Mouse (Mus musculus): ENCODE measurements around the gene Gm14403. TPM values are rescaled to one million over a fixed set of nuclear protein-coding genes. Genes with fewer than 3 reads are reported as not detected.
A peak's percentile ranks its signal among the peaks of the same experiment; 100 is the strongest.
"Not testable (repeated sequence)": the region's sequence is repeated elsewhere in the genome, so short reads cannot be mapped to it uniquely, and the experiment has no call there.

Gene Gm14403
- total RNA-seq (2021), result 10 to 100 TPM; 79.4 to 81.1 TPM
- long read RNA-seq, experiment 1, partial matches to known transcripts, result 3 of 43 reads
- long read RNA-seq, experiment 1, other reads (novel, unspliced or antisense), result 38 of 43 reads
- long read RNA-seq, experiment 2, partial matches to known transcripts, result 2 of 20 reads
- long read RNA-seq, experiment 2, other reads (novel, unspliced or antisense), result 15 of 20 reads

DNA sequence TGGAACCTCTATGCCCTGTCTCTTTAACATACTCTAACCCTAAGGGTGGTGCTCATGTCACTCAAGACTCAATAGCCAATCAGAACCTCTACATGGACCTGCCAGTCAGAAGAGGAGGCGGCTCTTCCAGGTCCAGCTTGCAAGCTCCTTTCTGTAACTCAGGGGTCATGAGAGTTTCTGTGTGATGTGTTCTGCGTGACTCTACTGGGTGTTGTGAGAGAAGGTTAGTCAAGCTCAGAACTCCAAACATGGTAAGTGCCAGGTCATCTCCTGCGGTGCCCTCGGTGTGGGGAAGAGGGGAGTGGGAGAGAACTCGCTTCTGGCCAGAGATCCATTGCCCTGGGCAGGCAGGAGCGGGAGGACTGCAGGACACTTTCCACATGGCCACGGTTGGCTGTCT is at the start of gene Gm14403:
TSS of gene Gm14403 (plus strand) at position 149 of the 400 bp plus-strand sequence.
- peak; percentile 78 to 86 for DNase-seq

DNA sequence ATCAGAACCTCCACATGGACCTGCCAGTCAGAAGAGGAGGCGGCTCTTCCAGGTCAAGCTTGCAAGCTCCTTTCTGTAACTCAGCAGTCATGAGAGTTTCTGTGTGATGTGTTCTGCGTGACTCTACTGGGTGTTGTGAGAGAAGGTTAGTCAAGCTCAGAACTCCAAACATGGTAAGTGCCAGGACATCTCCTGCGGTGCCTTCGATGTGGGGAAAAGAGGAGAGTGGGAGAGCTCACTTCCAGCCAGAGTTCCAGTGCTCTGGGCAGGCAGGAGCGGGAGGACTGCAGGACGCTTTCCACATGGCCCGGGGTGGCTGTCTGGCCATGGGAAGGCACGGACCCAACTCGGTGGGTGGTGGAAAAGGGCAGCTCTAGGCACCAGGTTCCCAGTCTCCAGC is 33.3 kb upstream of the Gm14403 start, which contains the start of gene Zfp970:
TSS of gene Zfp970 (plus strand) at position 58 of the 400 bp plus-strand sequence.
- DNase-seq, result peak; percentile 57 to 77

DNA sequence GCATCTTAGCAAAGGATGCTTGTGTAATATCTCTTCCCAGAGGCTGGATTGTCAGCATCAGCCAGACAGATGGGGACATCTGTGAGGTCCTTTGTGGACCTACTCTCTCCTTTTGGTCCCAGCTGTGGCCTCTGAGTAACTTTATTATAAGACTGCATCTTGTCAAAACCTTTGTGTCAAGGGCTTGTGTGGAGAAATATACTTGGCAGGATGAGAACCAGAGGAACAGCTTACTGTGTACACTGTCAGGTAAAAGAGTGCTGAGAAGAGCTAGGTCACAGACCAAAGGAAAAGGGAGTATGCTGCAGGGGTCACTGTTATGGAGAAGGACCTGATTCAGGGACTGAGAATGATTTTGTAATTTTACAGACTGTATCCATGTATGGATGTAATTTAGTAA is 29.8 kb upstream of the Gm14403 start:
- DNase-seq, result peak in 1 of 2 experiments; percentile 31

DNA sequence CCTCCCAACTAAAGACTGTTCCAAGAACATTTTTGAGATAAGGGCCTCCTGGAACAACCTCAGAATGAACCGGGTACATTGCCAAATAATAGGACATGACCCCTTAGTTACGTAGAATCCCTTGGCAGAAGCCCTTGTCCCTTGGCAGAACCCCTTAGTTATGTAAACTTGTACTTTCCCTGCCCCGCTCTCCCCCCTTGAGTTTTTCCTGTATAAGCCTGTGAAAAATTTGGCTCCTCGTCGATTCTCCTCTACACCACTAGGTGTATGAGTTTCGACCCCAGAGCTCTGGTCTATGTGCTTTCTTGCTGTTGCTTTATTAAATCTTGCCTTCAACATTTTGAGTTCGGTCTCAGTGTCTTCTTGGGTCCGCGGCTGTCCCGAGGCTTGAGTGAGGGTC is 25.8 kb upstream of the Gm14403 start:
- peak; percentile 55 to 74 for DNase-seq

DNA sequence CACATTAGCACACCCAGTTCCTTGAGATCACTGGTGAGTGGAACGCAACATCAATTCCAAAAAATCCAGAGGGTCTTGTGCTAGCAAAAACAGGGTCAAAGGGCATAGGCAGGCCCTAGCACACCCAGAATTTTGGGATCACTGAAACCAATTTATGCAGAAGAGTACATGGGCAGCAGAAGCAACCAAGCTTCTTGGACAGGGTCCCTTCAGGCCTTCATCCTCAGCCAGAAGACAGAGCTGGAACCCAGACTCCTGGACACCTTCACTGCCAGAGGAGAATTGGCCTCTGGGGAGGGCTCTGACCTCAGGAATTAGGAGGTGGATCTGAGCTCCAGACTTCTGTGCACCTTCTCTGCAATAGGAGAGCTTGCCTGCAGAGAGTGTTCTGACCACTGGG is 16.0 kb upstream of the Gm14403 start:
- not testable (repeated sequence) for DNase-seq

DNA sequence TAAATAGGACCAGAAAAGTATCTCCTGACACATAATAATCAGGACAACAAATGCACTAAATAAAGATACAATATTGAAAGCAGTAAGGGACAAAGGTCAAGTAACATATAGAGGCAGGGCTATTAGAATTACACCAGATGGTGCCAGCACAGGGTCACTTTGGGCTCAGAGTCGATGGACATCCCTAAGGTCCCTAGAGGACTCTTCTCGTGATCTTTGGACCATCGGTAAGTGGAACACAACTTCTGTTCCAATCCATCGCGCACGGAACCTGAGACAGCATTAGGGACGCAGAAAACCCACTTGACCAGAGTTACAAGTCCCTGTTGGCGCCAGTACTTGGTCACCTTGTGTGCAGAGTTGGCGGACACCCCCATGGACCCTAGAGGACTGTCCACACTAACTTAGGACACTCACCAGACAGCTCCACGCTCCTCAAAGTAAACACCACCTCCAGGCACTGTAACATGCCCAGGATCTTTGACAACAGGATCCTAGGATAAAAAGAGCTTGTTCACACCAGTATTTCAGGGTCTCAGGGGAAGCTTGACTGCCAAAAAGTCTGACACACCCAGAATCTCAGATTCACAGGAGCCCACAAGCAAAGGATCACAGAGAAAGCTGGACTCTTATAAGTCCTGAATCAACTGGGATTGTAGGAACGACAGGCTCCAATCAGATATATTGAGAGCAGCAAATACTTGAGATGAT is 14.6 kb upstream of the Gm14403 start:
- not testable (repeated sequence) for DNase-seq

DNA sequence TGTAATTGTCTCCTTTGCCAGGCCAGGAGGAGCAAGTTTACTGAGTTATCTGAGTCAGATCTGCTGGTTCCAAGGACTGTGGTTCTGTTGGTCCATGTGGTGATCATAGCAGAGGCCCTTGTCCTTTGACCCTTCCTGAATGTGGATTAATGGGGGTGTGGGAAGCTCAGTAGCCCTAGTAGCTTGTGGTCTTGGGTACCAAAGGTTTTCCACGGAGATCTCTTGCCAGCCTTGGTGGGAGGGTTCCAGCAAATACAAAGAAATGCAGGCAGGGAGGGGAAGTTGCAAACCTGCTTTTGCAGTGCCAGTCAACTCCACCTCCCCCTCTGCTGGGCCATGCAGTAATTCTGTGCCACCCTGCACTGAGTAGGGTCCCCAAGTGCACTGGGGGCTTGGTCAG is 1.2 kb downstream of the Gm14403 start:
- not testable (repeated sequence) for DNase-seq

DNA sequence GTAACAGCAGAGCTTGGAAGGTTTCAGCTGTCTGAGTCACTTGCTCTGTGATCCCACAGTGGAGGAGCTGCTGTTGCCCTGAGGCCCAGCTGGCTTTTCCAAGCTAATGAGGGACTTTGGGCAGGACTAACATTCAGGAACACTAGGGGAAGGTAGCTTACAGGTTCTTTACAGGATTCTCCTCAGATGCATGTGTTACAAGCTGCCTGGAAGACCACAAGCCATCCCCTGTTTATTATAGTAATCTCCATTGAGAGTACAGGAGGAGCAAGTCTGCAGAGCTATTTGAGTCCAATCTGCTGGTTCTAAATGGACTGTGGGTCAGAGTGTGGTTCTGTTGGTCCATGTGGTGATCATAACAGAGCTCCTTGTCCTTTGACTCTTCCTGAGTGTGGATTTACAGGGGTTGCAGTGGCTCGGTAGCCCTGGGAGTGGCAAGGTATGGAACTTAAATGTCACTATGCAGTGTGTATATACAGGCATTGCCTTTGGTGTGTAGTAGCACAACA is 7.2 kb downstream of the Gm14403 start:
- DNase-seq, result not testable (repeated sequence)

DNA sequence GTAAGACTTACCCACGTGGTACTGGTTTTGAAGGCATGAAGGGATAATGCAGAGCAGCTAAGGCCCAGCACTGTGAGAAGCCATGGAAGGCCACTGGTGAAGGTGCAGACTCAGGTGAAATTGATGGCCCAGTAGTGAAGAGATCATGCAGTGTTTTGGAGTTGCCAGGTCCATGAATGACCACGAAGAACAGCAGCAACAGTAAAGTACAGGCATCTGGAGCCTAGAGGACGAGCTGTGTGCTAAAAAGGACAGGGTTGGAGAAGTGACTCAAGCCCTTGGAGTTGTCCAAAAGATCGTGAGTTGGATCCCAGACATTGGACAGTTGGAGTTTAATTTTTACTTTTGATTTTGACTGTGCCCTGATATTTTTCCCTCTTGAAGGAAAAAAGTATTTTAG is 13.4 kb downstream of the Gm14403 start:
- DNase-seq, result not testable (repeated sequence)

DNA sequence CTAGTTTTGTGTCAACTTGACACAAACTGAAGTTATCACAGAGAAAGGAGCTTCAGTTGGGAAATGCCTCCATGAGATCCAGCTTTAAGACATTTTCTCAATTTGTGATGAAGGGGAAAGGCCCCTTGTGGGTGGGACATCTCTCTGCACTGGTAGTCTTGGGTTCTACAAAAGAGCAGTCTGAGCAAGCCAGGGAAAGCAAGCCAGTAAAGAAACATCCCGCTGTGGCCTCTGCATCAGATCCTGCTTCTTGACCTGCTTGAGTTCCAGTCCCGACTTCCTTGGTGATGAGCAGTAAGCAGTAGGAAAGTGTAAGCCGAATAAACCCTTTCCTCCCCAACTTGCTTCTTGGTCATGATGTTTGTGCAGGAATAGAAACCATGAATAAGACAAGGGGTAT is 14.0 kb downstream of the Gm14403 start:
- DNase-seq, result not testable (repeated sequence)

DNA sequence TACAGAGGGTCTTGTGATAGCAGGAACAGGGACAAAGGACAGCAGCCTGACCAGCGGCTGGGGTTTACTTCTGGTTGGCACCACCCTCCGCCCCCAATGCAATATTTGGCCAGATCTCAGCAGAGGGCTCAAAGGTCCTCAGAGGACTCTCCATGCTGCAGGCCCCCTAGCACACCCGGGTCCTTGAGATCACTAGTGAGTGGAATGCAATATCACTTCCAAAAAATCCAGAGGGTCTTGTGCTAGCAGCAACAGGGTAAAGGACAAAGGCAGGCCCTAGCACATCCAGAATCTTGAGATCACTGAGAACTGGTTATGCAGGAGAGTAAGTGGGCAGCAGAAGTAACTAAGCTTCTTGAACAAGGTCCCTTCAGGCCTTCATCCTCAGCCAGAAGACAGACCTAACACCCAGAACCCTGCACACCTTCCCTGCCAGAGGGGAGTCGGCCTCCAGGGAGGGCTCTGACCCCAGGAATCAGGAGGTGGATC is 16.0 kb downstream of the Gm14403 start:
- DNase-seq, result not testable (repeated sequence)

DNA sequence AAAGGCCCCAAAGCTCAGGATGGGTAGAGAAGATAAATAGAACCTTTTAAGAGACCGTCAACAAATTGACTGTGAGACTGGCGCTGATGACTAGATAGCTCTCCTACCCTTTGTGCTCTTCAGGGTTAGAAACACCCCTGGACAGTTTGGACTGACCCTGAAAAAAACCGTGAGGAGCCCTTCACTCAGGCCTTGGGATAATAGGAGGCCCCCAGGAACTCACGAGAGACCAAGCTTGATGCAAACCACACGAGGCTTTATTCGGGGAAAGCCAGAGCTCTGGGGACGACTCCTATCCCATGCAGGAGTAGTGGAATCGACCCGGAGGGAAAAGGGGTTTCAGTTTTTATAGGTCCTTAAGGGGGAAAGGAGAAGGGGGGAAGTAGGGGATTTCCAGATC is 19.7 kb downstream of the Gm14403 start:
- DNase-seq, result not testable (repeated sequence)

DNA sequence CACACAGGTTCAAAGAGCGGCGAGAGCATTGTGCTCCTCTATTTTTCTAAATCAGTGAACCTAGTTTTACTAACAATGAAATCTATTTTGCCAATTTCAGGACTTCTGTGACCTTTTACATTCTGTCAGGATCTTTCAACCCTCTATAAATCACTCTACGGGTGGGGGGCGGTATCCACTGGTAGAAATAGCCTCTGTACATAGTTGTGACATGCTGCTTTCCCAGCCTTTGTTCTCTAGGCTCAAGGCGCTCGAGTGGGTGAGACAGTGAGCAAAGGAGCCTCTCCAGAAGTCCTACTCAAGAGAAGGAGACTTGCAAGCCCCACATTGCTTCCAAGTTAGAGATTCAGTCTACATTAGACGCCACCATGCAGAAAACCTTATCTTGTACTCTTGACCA is 20.3 kb downstream of the Gm14403 start:
- DNase-seq, result not testable (repeated sequence)

DNA sequence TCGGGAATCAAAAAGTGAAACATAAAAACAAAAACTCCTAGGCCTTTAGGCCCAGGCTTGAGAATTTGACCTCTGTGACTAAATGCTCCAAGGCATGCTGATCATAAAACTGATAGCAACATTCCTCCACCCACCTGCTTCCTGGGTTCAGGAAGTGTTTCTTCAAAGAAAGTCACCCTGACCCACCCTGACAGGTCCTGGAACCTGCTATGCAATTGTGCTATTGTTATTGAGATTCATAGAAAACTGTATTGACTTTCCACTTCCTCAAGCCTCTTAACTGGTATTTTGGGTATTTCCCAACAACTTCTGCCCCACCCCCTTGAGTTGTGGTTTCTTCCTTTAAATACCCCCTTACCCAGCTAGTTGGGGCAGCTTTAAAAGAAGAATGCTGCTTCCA is 20.9 kb downstream of the Gm14403 start:
- DNase-seq, result not testable (repeated sequence)

DNA sequence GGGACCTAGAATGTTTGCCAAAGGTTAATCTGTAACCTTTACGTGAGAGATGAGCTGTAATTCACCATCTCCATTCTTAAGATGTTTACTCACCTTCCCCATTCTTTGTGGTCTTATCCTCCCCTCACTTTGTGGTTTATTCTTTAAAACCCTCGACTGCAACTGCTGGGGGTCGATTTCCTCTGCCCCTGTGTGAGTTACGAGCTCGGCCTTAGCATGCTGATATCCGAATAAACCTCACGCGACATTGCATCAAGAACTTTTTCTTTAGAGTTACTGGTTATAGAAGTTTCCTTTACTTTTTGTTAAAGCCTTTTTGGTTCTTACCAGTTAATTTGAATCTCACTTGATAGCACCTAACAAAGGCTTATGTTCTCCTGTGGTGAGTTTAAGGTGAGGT is 22.0 kb downstream of the Gm14403 start:
- no peak for DNase-seq

DNA sequence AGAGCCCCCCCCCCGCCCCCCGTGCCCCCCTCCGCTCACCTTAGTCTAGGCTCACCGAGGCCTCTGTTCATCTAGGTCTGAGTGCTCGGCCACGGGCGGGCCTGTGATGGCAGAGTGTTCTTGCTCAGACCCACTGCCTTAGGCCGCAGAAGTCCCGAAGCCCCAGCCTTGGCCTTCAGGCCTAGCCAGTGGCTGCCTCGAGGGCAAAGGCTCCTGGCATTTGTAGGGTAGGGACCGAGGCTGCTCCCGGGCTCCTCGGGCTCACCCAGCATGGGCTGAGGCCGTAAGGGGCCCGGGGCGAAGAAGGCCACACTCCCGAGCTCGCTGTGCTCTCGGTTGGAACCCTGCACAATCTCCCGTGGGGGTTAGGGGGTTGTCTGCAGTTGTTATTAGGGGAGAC is 25.0 kb downstream of the Gm14403 start:
- no peak for DNase-seq

DNA sequence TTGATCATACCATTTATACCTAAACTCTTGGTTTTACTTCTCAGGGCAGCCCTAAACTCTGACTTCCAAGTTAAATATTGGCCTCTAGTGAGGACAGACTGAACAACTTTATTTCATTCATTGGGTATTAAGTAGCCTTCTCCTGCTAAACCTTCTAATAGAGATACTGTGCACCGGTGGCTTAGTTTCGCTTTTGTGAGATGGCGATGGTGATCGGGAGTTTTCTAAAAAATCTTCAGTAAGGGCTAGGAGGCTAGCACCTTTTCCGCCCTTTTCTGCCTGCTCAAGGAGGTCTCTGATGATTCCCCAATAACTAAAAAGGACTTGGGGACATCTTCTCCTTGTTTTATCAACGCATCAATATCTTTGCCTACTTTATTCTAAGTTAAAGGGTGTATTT is 25.7 kb downstream of the Gm14403 start:
- DNase-seq, result not testable (repeated sequence)

DNA sequence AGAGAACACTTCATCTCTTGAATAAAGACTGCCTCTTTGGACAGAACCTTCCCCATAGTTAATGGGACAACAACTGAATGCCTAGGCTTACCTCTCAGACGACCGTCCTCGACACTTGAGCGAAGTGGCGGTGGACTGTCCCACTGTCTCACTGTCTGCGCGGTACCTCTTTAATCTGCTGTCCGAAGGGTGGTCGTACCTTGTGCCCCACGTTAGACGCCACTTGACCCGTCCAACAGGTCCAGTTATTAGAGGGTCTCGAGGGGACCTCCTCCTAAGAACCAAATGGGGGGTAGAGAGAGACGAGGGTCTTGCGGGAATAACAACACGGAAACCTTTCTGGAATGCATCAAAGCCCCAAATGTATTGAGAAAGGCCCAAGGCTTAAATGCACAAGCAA is 26.2 kb downstream of the Gm14403 start:
- not testable (repeated sequence) for DNase-seq

DNA sequence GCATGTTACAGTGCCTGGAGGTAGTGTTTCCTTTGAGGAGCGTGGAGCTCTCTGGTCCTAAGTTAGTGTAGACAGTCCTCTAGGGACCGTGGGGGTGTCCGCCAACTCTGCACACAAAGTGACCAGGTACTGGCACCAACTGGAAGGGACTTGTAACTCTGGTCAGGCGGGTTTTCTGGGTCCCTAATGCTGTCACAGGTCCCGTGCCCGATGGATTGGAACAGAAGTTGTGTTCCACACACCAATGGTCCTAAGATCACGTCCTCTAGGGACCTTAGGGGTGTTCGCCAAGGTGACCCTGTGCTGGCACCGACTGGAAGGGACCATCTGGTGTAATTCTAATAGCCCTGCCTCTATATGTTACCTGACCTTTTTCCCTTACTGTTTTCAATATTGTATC is 37.9 kb downstream of the Gm14403 start:
- DNase-seq, result no peak

DNA sequence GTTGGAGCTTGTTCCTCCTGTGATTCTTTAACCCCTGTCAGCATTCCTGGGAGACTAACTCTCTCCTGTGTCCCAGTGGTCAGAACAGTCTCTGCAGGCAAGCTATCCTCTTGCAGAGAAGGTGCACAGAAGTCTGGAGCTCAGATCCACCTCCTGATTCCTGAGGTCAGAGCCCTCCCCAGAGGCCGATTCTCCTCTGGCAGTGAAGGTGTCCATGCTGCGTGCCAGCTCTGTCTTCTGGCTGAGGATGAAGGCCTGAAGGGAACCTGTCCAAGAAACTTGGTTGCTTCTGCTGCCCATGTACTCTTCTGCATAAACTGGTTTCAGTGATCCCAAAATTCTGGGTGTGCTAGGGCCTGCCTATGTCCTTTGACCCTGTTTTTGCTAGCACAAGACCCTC is 39.1 kb downstream of the Gm14403 start:
- DNase-seq, result not testable (repeated sequence)

DNA sequence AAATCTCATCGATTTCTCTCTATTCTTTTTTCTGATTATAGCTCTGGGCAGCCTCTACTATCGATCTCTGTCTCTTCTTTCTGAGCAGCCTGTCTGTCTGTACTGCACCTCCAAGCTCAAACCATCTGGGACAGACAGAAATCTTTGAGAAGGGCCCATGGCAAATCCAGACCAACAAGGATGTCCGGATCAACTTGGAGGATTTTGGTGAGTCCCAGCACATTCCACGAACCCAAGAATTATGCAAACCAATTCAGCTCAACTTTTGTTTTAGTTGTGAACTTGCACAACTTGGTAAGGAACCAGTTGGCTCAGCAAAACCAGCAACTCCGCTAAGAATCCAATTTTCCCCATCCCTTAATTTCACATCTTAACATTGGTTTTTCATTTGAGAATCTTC is 39.7 kb downstream of the Gm14403 start:
- DNase-seq, result not testable (repeated sequence)

DNA sequence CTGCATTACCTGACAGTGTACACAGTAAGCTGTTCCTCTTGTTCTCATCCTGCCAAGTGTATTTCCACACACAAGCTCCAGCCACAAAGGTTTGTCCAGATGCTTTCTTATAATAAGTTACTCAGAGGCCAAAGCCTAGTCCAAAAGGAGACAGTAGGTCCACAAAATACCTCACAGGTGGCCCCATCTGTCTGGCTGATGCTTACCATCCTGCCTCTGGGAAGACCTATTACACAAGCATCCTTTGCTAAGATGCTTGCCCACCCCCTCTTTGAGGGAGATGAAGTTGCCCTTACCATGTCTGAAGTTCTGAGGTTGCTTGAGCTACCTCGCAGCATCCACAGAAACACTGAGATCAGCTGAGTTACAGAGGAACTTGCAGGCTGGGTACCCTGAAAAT is 57.2 kb downstream of the Gm14403 start:
- DNase-seq, result not testable (repeated sequence)
